Mouse (Mus musculus) liver, adult 2 months (tissue): ENCODE results near the gene Hdac2.

ENCODE experiments used
- CTCF ChIP-seq: fragments of 200-500 bp; IDR thresholded peaks from 2 replicates; pipeline ENCODE4 v1.5.1; 2011; ENCODE audit warnings: low read depth, low read length, control low read depth
- POLR2A ChIP-seq: fragments of 200-500 bp; IDR thresholded peaks from 2 replicates; pipeline ENCODE4 v1.6.1; 2011; ENCODE audit warnings: low read length, control low read depth; ENCODE audit not compliant: insufficient read depth; ENCODE audit errors: extremely low read depth

DNA sequence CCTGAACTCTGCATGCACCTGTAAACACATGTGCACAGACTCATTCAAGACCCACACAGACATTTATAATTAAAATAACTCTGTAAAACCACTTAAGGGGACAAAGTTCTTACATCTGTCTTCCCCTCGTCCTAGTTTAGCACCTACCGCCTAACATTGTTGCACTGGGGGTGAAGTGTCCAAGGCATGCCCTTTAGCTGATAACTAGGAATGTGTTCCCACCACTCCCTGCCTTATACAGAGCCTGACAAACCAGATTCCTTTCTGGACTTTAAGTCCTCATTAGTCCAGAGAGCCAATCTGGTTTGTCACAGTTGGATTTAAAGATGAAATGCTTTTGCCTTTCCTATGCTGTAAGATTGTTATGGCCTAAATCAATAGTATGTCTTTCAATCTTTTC lies 41.9 kb downstream of the Hdac2 start:
- TF ChIP-seq CTCF: no peak
- TF ChIP-seq POLR2A: no peak
